Mouse (Mus musculus) spleen, adult 2 months (tissue): ENCODE measurements around the gene Hmga1. TPM values are rescaled to one million over a fixed set of nuclear protein-coding genes. Genes with fewer than 3 reads are reported as not detected.
A peak's percentile ranks its signal among the peaks of the same experiment; 100 is the strongest.

Source experiments
- DNase-seq, 2 experiments: peaks; one replicate each; pipeline versions ENCODE4 v3.0.0 to v3.0.0-alpha.2; 2012 to 2021; ENCODE audit warnings: low spot score in 2 of 2, low read depth in 1 of 2
- H3K27ac ChIP-seq: fragments of 200-500 bp; 2 replicates; pipeline ENCODE4 v1.5.1; 2012; ENCODE audit warnings: low read length, inconsistent platforms; ENCODE audit not compliant: insufficient read depth
- H3K27me3 ChIP-seq: fragments of 200-500 bp; 2 replicates; pipeline ENCODE4 v1.6.1; 2012; ENCODE audit warnings: mild to moderate bottlenecking, moderate library complexity, low read length, inconsistent platforms; ENCODE audit not compliant: control insufficient read depth, insufficient read depth
- H3K36me3 ChIP-seq: fragments of 200-500 bp; 2 replicates; pipeline ENCODE4 v1.6.1; 2012; ENCODE audit warnings: mild to moderate bottlenecking, low read length, inconsistent platforms; ENCODE audit not compliant: control insufficient read depth, insufficient read depth
- H3K4me1 ChIP-seq: fragments of 200-500 bp; 2 replicates; pipeline ENCODE4 v1.6.1; 2011; ENCODE audit warnings: inconsistent platforms; ENCODE audit not compliant: control insufficient read depth, insufficient read depth, insufficient read length
- H3K4me3 ChIP-seq: fragments of 200-500 bp; 2 replicates; pipeline ENCODE4 v1.5.1; 2011; ENCODE audit warnings: mild to moderate bottlenecking, inconsistent platforms; ENCODE audit not compliant: insufficient read depth, insufficient read length; ENCODE audit errors: extremely low read depth
- CTCF ChIP-seq: fragments of 200-500 bp; IDR thresholded peaks from 2 replicates; pipeline ENCODE4 v1.5.1; 2011; ENCODE audit warnings: mild to moderate bottlenecking, inconsistent platforms; ENCODE audit not compliant: insufficient read depth, insufficient read length, insufficient replicate concordance; ENCODE audit errors: extremely low read depth
- POLR2A ChIP-seq: fragments of 200-500 bp; IDR thresholded peaks from 2 replicates; pipeline ENCODE4 v1.6.1; 2011; ENCODE audit warnings: low read depth, low read length, inconsistent platforms
- WGBS: fragments of 180-500 bp; shearing (Covaris S2); methylation state at CpG from one replicate; pipeline ENCODE4 v1.1.7; 2018; 5-methylcytosine and 5-hydroxymethylcytosine counted together
- polyA plus RNA-seq: library from polyadenylated mRNA; depleted of rRNA; stranded (reverse); fragments of >200 nt; gene quantifications from 2 replicates; pipeline ENCODE4 v1.2.3, GENCODE M21; 2012

Hmga1 gene
- polyA plus RNA-seq, 1 experiment, result 78.5 TPM

GRCm38 (mm10) chr17:27588231-27588630 is 31.9 kb downstream of the Hmga1 start:
- Histone ChIP-seq H3K36me3 (no peaks in the 10 kb centered on the region), H3K27me3 (no peaks in the 10 kb centered on the region), H3K4me3 (no peak overlapping the region), H3K4me1 (peaks cover 12% of the 10 kb centered on the region; the same call in 1 of the 2 replicates), H3K27ac (peak overlapping the region; percentile 53)
- no peak for DNase-seq
- no peak for TF ChIP-seq CTCF
- TF ChIP-seq POLR2A, result no peak
- WGBS, result 10% methylated on average over 8 of the region's 8 CpGs

- peaks cover 14% of the 10 kb centered on the region for H3K36me3 ChIP-seq
- peaks cover 12% of the 10 kb centered on the region; the same call in 1 of the 2 replicates for H3K4me1 ChIP-seq
- peak in 1 of 2 experiments; percentile 31 for DNase-seq
- 58% methylated on average over 12 of the region's 12 CpGs for WGBS
- TF ChIP-seq POLR2A (no peak), CTCF (no peak)
- no peaks in the 10 kb centered on the region for H3K27me3 ChIP-seq
- H3K4me3 ChIP-seq, result peak overlapping the region; percentile 9; the same call in 1 of the 2 replicates
- H3K27ac ChIP-seq, result peak overlapping the region; percentile 56
Observed at GRCm38 (mm10) chr17:27591826-27592564, 35.7 kb downstream of the Hmga1 start.

- H3K4me1 ChIP-seq, result peaks cover 12% of the 10 kb centered on the region; the same call in 1 of the 2 replicates
- H3K27ac ChIP-seq, result no peak overlapping the region; the same call in 1 of the 2 replicates
- TF ChIP-seq CTCF (no peak), POLR2A (no peak)
- H3K27me3 ChIP-seq, result no peaks in the 10 kb centered on the region
- no peak for DNase-seq
- no peak overlapping the region for H3K4me3 ChIP-seq
- peaks cover 14% of the 10 kb centered on the region for H3K36me3 ChIP-seq
- WGBS, result 79% methylated on average over 7 of the region's 7 CpGs
Observed at GRCm38 (mm10) chr17:27592565-27592910, 36.2 kb downstream of the Hmga1 start.

GRCm38 (mm10) chr17:27595659-27596375 is 39.5 kb downstream of the Hmga1 start:
- Histone ChIP-seq H3K27ac (no peak overlapping the region), H3K27me3 (no peaks in the 10 kb centered on the region), H3K4me3 (no peak overlapping the region), H3K36me3 (peaks cover 14% of the 10 kb centered on the region), H3K4me1 (peaks cover 8% of the 10 kb centered on the region; the same call in 1 of the 2 replicates)
- 89% methylated on average over 15 of the region's 15 CpGs for WGBS
- TF ChIP-seq CTCF, result no peak
- no peak for TF ChIP-seq POLR2A
- DNase-seq, result no peak

GRCm38 (mm10) chr17:27596376-27597190 is 40.3 kb downstream of the Hmga1 start:
- DNase-seq, result no peak
- Histone ChIP-seq H3K4me1 (peaks cover 7% of the 10 kb centered on the region; the same call in 1 of the 2 replicates), H3K27me3 (no peaks in the 10 kb centered on the region), H3K27ac (no peak overlapping the region), H3K4me3 (no peak overlapping the region), H3K36me3 (peaks cover 14% of the 10 kb centered on the region)
- WGBS, result 92% methylated on average over 21 of the region's 21 CpGs
- TF ChIP-seq POLR2A (no peak), CTCF (no peak)

- H3K27me3 ChIP-seq, result no peaks in the 10 kb centered on the region
- WGBS, result 80% methylated on average over 3 of the region's 3 CpGs
- H3K27ac ChIP-seq, result no peak overlapping the region
- TF ChIP-seq CTCF (no peak), POLR2A (no peak)
- H3K36me3 ChIP-seq, result peaks cover 7% of the 10 kb centered on the region; the same call in 1 of the 2 replicates
- H3K4me1 ChIP-seq, result peaks cover 15% of the 10 kb centered on the region; the same call in 1 of the 2 replicates
- no peak overlapping the region for H3K4me3 ChIP-seq
- DNase-seq, result no peak
Observed at GRCm38 (mm10) chr17:27600286-27600685, 44.0 kb downstream of the Hmga1 start.
